Mouse (Mus musculus) skeletal muscle tissue, adult 2 months (tissue): Measurements from ENCODE around the gene Rsu1.

ENCODE experiments used
- DNase-seq: peaks from one replicate; pipeline ENCODE4 v3.0.0-alpha.2; 2012; ENCODE audit warnings: low read depth, low spot score

The Rsu1 gene

DNA sequence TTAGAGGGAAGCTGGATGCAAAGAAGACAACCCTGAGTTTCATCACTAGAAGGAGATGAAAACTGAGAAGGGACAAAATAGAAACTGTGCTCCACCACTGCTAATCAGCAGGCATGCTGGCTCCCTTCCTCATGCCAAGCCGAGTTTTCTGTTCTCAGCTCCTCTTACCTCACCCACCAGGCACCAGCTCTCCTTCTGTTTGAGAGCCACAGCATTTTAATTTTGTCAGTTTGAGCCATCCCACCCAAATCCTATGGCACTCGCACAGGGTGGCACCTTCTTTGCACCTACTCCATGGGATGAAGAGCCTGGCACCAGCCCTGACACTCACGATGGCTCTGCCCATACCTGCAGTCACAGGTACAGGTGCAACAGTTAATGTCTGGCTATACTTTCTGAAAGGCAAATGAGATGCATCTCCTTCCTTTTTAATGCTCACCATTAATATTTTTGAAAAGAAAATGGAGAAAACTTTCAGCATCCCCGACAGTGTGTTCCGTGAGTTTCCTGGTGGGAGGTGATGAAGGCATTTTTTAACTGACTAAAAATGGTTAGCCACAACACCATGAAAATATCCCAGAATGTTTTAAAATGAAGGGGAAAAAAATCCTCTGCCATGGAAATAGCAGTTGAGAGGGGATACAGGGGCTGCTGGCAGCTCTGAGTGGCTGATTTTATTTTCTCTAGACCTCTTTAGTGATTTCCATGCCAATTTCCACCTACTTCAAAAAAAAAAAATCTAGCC lies 210.6 kb downstream of the Rsu1 start:
- DNase-seq, result no peak

DNA sequence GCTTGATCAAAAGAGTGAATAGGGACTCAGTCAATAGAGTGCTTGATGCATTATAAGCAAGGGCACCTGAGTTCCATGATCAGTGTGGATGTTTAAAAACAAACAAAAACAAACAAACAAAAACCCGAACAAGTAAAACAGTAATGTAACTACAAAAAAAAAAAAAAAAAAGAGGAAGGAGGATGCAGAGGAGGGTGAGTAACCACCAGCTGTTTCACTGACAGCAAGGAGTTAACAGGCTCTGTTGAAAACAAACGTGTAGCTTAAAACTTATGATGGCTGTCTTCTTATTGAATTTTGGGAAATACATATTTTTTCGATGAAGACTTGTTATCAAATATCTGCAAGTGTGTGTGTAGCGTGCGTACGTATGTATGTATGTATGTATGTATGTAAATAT lies 222.6 kb downstream of the Rsu1 start:
- no peak for DNase-seq

DNA sequence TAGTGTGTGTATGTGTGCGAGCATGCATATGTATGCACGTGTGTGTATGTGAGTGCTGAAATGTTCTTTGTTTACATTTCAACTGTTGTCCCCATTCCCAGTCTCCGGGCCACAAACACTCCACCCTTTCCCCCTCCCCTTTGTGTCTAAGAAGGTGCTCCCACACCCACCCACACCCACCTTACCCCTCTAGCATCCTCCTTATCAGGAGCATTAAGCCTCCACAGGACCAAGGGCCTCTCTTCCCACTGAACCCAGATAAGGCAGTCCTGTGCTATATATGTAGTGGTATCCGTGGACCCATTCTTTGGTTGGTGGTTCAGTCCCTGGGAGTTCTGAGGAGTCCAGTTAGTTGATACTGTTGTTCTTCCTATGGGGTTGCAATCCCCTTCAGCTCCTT lies 226.7 kb downstream of the Rsu1 start:
- no peak for DNase-seq

DNA sequence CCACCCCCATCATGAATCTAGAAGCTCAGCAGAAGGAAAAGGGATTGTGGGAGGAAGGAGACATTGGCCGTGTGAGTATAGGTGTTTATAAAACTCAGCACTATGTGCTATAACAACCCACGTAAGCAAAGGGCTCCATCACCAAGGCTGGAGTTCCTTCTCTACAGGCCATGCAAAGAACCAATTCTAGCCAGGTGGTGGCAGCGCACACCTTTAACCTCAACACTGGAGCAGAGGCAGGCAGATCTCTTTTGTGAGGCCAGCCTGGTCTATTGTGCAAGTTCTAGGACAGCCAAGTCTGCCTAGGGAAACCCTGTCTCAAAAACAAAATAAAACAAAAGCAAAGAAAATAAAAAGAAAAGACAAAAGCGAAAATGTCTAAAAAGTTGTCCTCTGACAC lies 231.4 kb downstream of the Rsu1 start:
- DNase-seq, result no peak

DNA sequence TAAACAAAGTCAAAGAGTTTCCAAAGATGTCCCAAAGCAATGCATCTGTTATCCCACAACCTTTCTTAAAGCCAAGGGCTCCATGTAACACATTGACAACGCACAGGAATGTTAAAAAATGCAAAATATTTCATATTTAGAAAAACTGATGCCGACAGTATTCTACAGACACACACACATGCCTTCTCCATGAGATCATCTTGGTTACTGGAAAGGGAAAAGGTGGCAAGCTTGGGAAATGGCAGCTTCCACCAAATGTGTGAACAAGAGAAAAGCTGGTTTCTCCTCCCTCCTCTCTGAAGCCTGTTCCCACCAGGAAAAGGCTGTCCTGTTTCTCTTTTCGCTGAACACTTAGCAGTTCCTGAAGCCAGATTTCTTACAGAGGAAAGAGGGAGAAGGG lies 232.4 kb downstream of the Rsu1 start:
- DNase-seq, result no peak
